Mouse (Mus musculus) kidney, adult 2 months (tissue): ENCODE data around the gene Miip. TPM values are rescaled to one million over a fixed set of nuclear protein-coding genes. Genes with fewer than 3 reads are reported as not detected.

ENCODE experiments used
- DNase-seq: peaks from one replicate; pipeline ENCODE4 v3.0.0; 2021
- H3K27ac ChIP-seq: fragments of 200-500 bp; 2 replicates; pipeline ENCODE4 v1.5.1; 2012; ENCODE audit warnings: low read depth, low read length, control low read depth, inconsistent platforms; ENCODE audit not compliant: insufficient read depth
- H3K27me3 ChIP-seq: fragments of 200-500 bp; replicated peaks from 2 replicates; pipeline ENCODE4 v1.6.1; 2012; ENCODE audit warnings: mild to moderate bottlenecking, moderate library complexity, low read length, inconsistent platforms; ENCODE audit not compliant: control insufficient read depth, insufficient read depth
- H3K36me3 ChIP-seq: fragments of 200-500 bp; 2 replicates; pipeline ENCODE4 v1.6.1; 2012; ENCODE audit warnings: mild to moderate bottlenecking, moderate library complexity, low read length, inconsistent platforms; ENCODE audit not compliant: control insufficient read depth, insufficient read depth
- H3K4me1 ChIP-seq: fragments of 200-500 bp; 2 replicates; pipeline ENCODE4 v1.6.1; 2011; ENCODE audit warnings: low read length; ENCODE audit not compliant: control insufficient read depth, insufficient read depth
- H3K4me3 ChIP-seq: fragments of 200-500 bp; 2 replicates; pipeline ENCODE4 v1.5.1; 2011; ENCODE audit warnings: mild to moderate bottlenecking, low read depth, low read length, control low read depth; ENCODE audit not compliant: insufficient read depth
- CTCF ChIP-seq: fragments of 200-500 bp; conservative IDR thresholded peaks from 2 replicates; pipeline ENCODE4 v1.5.1; 2011; ENCODE audit warnings: low read depth, mild to moderate bottlenecking, control low read depth, low read length, moderate library complexity, mixed read lengths; ENCODE audit not compliant: insufficient read depth, insufficient read length
- POLR2A ChIP-seq: fragments of 200-500 bp; IDR thresholded peaks from one replicate; pipeline ENCODE4 v1.6.1; 2011; ENCODE audit warnings: low read depth, low read length, control low read depth
- WGBS: fragments of 180-500 bp; shearing (Covaris S2); methylation state at CpG from one replicate; pipeline ENCODE4 v1.1.7; 2018; 5-methylcytosine and 5-hydroxymethylcytosine counted together
- polyA plus RNA-seq: library from polyadenylated mRNA; depleted of rRNA; stranded (reverse); fragments of >200 nt; gene quantifications from 2 replicates; pipeline ENCODE4 v1.2.3, GENCODE M21; 2012; rRNA removed

The Miip gene
- polyA plus RNA-seq, 1 experiment, result 27.7 TPM

DNA sequence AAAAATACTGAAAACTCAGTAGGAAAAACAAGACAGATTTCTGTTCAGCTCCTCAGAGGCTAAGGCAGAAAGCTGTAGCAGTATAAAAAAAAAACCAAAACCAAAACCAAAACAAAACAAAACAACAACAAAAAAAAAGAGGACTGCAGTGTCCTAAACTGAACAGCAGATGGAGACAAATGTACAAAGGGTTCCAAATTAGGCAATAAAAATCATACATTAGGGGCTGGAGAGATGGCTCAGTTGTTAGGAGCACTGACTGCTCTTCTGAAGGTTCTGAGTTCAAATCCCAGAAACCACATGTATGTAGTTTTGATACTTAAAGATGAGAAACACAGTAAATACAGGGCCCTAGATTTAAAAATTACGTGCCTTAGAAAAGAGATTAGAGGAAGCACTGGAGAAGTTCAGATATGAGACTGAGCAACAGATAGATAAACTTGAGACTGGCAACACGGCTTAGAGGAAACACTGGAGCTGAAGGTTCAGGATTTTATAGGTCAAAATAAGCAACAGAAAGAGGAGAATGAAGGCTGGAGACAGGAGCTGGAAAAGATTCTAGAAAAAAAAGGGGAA is 53.9 kb downstream of the Miip start:
- no peaks in the 10 kb centered on the region for H3K4me1 ChIP-seq
- no peak overlapping the region for H3K4me3 ChIP-seq
- no peak overlapping the region for H3K27ac ChIP-seq
- WGBS, result 82% methylated on average over 2 of the region's 2 CpGs
- TF ChIP-seq CTCF, result peak; percentile 17; the same call in 1 of the 2 replicates
- TF ChIP-seq POLR2A, result no peak
- H3K27me3 ChIP-seq, result no peaks in the 10 kb centered on the region
- no peaks in the 10 kb centered on the region for H3K36me3 ChIP-seq
- DNase-seq, result peak; percentile 45

DNA sequence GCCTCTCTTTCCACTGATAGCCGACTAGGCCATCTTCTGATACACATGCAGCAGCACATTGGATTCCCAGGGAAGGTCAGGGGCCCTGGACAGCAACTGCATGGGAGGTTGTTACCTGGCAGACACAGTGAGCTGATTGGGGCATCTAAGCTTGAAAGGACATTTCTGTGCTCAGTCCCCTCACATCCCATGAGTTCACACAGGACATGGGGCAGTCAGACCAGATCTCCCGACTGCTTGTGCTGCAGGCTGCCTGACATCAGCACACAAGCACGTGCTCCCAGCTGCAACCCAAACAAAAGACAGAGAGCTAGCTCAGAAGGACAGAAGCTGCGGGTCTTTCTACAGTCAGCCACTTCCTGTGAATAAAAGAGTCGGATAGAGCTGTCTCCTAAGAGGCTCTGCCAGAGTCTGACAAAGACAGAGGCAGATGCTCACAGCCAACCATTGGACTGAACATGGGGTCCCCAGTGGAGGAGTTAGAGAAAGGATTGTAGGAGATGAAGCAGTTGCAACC is 55.3 kb downstream of the Miip start:
- no peaks in the 10 kb centered on the region for H3K36me3 ChIP-seq
- whole genome bisulfite sequencing, result 47% methylated on average over 5 of the region's 5 CpGs
- H3K27me3 ChIP-seq, result no peaks in the 10 kb centered on the region
- H3K27ac ChIP-seq, result no peak overlapping the region
- no peak for DNase-seq
- H3K4me1 ChIP-seq, result no peaks in the 10 kb centered on the region
- no peak overlapping the region for H3K4me3 ChIP-seq
- TF ChIP-seq CTCF (no peak), POLR2A (no peak)

Other genes starting within 250 kb of the Miip start
- 0.08 and 0.31 TPM in 2 replicates for gene Zfp979, start 226.3 kb downstream of the Miip start, polyA plus RNA-seq
- not detected in 2 replicates for gene Zfp534, start 166.3 kb downstream of the Miip start, polyA plus RNA-seq
- 0.30 and 0.70 TPM in 2 replicates for gene Zfp984, start 59.0 kb downstream of the Miip start, polyA plus RNA-seq
- gene Zfp933, start 20.4 kb downstream of the Miip start, polyA plus RNA-seq, result 0.90 and 1.2 TPM in 2 replicates
- 1.0 and 1.4 TPM in 2 replicates for gene Fv1, start 163 bp upstream of the Miip start, polyA plus RNA-seq
- 82.8 and 85.5 TPM in 2 replicates for gene Mfn2, start 35.9 kb upstream of the Miip start, polyA plus RNA-seq
- gene Plod1, start 68.0 kb upstream of the Miip start, polyA plus RNA-seq, result 42.1 and 45.9 TPM in 2 replicates
- gene 2510039O18Rik, start 72.1 kb upstream of the Miip start, polyA plus RNA-seq, result 62.6 and 82.4 TPM in 2 replicates
- gene Nppb, start 117.0 kb upstream of the Miip start, polyA plus RNA-seq, result not detected in 2 replicates
- gene Nppa, start 131.9 kb upstream of the Miip start, polyA plus RNA-seq, result 0.30 and 0.58 TPM in 2 replicates
- gene Clcn6, start 170.0 kb upstream of the Miip start, polyA plus RNA-seq, result 28.8 and 32.3 TPM in 2 replicates
- 36.3 and 48.4 TPM in 2 replicates for gene Mthfr, start 170.3 kb upstream of the Miip start, polyA plus RNA-seq
- gene Agtrap, start 219.2 kb upstream of the Miip start, polyA plus RNA-seq, result 111 and 119 TPM in 2 replicates